Mouse (Mus musculus): ENCODE results near the gene Gm9970. TPM values are rescaled to one million over a fixed set of nuclear protein-coding genes. Genes with fewer than 3 reads are reported as not detected.
"Not testable (repeated sequence)": the region's sequence is repeated elsewhere in the genome, so short reads cannot be mapped to it uniquely, and the experiment has no call there.

Gm9970 gene
- polyA plus RNA-seq, 1 experiment from 2014 or later = not detected

- Histone ChIP-seq H3K4me2 (peak overlapping the region; percentile 81), H3K4me1 (peaks cover 16% of the 10 kb centered on the region), H3K9me3 (no peaks in the 10 kb centered on the region), H3K36me3 (no peaks in the 10 kb centered on the region), H3K27ac (peak overlapping the region; percentile 94), H3K9ac (peak overlapping the region; percentile 93), H3K27me3 (no peaks in the 10 kb centered on the region), H3K4me3 (peak overlapping the region; percentile 99)
- ATAC-seq (ENCODE audit: insufficient number of reproducible peaks, insufficient read depth, low FRiP score, low TSS enrichment, low read depth) = no peak
- whole genome bisulfite sequencing = 9% methylated on average over 11 of the region's 11 CpGs
Observed at GRCm38 (mm10) chr5:31221304-31221945, 19.6 kb downstream of the Gm9970 start.

GRCm38 (mm10) chr5:31220448-31221303 lies 20.4 kb downstream of the Gm9970 start, which contains the start of gene Ppm1g:
Gene Ppm1g, minus strand, starts transcription at chr5:31220687.
- Histone ChIP-seq H3K4me3 (peak within 1 kb of the TSS; percentile 99), H3K27me3 (no peaks in the 10 kb centered on the region), H3K9ac (peak within 1 kb of the TSS; percentile 93), H3K4me2 (peak within 1 kb of the TSS; percentile 81), H3K9me3 (no peaks in the 10 kb centered on the region), H3K36me3 (no peaks in the 10 kb centered on the region), H3K27ac (peak within 1 kb of the TSS; percentile 94), H3K4me1 (peaks cover 16% of the 10 kb centered on the region)
- under 1% methylated on average over 70 of the region's 70 CpGs for WGBS
- ATAC-seq (ENCODE audit: insufficient number of reproducible peaks, insufficient read depth, low FRiP score, low TSS enrichment, low read depth) = peak; percentile 92

GRCm38 (mm10) chr5:31219911-31220447 lies 21.1 kb downstream of the Gm9970 start:
- Histone ChIP-seq H3K27me3 (no peaks in the 10 kb centered on the region), H3K4me2 (peak overlapping the region; percentile 81), H3K4me3 (peak overlapping the region; percentile 99), H3K27ac (peak overlapping the region; percentile 94), H3K9me3 (no peaks in the 10 kb centered on the region), H3K36me3 (no peaks in the 10 kb centered on the region), H3K9ac (peak overlapping the region; percentile 93), H3K4me1 (peaks cover 16% of the 10 kb centered on the region)
- peak; percentile 34 for ATAC-seq (ENCODE audit: insufficient number of reproducible peaks, insufficient read depth, low FRiP score, low TSS enrichment, low read depth)
- WGBS = 1% methylated on average over 40 of the region's 40 CpGs

- Histone ChIP-seq H3K9me3 (no peaks in the 10 kb centered on the region), H3K4me2 (peak overlapping the region; percentile 81), H3K36me3 (no peaks in the 10 kb centered on the region), H3K4me1 (peaks cover 16% of the 10 kb centered on the region), H3K27me3 (no peaks in the 10 kb centered on the region), H3K27ac (peak overlapping the region; percentile 94), H3K4me3 (peak overlapping the region; percentile 99), H3K9ac (peak overlapping the region; percentile 93)
- no peak for ATAC-seq (ENCODE audit: insufficient number of reproducible peaks, insufficient read depth, low FRiP score, low TSS enrichment, low read depth)
- WGBS = under 1% methylated on average over 11 of the region's 11 CpGs
Observed at GRCm38 (mm10) chr5:31219474-31219873, 21.6 kb downstream of the Gm9970 start.

- Histone ChIP-seq H3K27me3 (no peaks in the 10 kb centered on the region), H3K36me3 (no peaks in the 10 kb centered on the region), H3K9ac (0 out of 2 replicates have a peak overlapping the region, but pooled peaks have one; percentile 21), H3K9me3 (no peaks in the 10 kb centered on the region), H3K27ac (no peak overlapping the region), H3K4me3 (peak overlapping the region; percentile 99), H3K4me2 (peak overlapping the region; percentile 81), H3K4me1 (peaks cover 16% of the 10 kb centered on the region)
- ATAC-seq (ENCODE audit: insufficient number of reproducible peaks, insufficient read depth, low FRiP score, low TSS enrichment, low read depth) = no peak
- WGBS = 0% methylated on average over 2 of the region's 2 CpGs
Observed at GRCm38 (mm10) chr5:31219070-31219469, 22.0 kb downstream of the Gm9970 start.

GRCm38 (mm10) chr5:31218294-31218693 lies 22.7 kb downstream of the Gm9970 start:
- H3K4me2 ChIP-seq = no peak overlapping the region
- 76% methylated on average over 7 of the region's 7 CpGs for WGBS
- ATAC-seq (ENCODE audit: insufficient number of reproducible peaks, insufficient read depth, low FRiP score, low TSS enrichment, low read depth) = no peak

GRCm38 (mm10) chr5:31216554-31216953 lies 24.5 kb downstream of the Gm9970 start:
- H3K36me3 ChIP-seq; H3K4me2 ChIP-seq; H3K27ac ChIP-seq; H3K27me3 ChIP-seq; H3K9ac ChIP-seq; ATAC-seq (ENCODE audit: insufficient number of reproducible peaks, insufficient read depth, low FRiP score, low TSS enrichment, low read depth); H3K9me3 ChIP-seq; H3K4me3 ChIP-seq: not testable (repeated sequence)
- WGBS = 90% methylated on average over 6 of the region's 6 CpGs
- peaks cover 11% of the 10 kb centered on the region for H3K4me1 ChIP-seq

More at GRCm38 (mm10) chr5:31218294-31218693, 22.7 kb downstream of the Gm9970 start:
- Histone ChIP-seq H3K9ac (no peak overlapping the region), H3K9me3 (no peaks in the 10 kb centered on the region), H3K36me3 (no peaks in the 10 kb centered on the region), H3K4me3 (no peak overlapping the region), H3K27me3 (no peaks in the 10 kb centered on the region), H3K4me1 (peaks cover 16% of the 10 kb centered on the region), H3K27ac (no peak overlapping the region)

GRCm38 (mm10) chr5:31204421-31204820 lies 36.6 kb downstream of the Gm9970 start:
- Histone ChIP-seq H3K4me1 (peaks cover 26% of the 10 kb centered on the region), H3K9ac (no peak overlapping the region), H3K4me2 (no peak overlapping the region), H3K27me3 (no peaks in the 10 kb centered on the region), H3K4me3 (no peak overlapping the region), H3K36me3 (peaks cover 70% of the 10 kb centered on the region), H3K27ac (no peak overlapping the region), H3K9me3 (peaks cover 6% of the 10 kb centered on the region)
- 93% methylated on average over 6 of the region's 6 CpGs for WGBS
- no peak for ATAC-seq (ENCODE audit: insufficient number of reproducible peaks, insufficient read depth, low FRiP score, low TSS enrichment, low read depth)

GRCm38 (mm10) chr5:31203866-31204265 lies 37.2 kb downstream of the Gm9970 start:
- Histone ChIP-seq H3K27ac (no peak overlapping the region), H3K9me3 (peaks cover 6% of the 10 kb centered on the region), H3K4me2 (no peak overlapping the region), H3K9ac (no peak overlapping the region), H3K4me3 (no peak overlapping the region), H3K4me1 (peaks cover 26% of the 10 kb centered on the region), H3K36me3 (peaks cover 75% of the 10 kb centered on the region), H3K27me3 (no peaks in the 10 kb centered on the region)
- 93% methylated on average over 2 of the region's 2 CpGs for WGBS
- no peak for ATAC-seq (ENCODE audit: insufficient number of reproducible peaks, insufficient read depth, low FRiP score, low TSS enrichment, low read depth)

GRCm38 (mm10) chr5:31202933-31203332 lies 38.1 kb downstream of the Gm9970 start:
- Histone ChIP-seq H3K4me1 (peaks cover 26% of the 10 kb centered on the region), H3K27ac (peak overlapping the region; percentile 88), H3K9me3 (peaks cover 6% of the 10 kb centered on the region), H3K4me2 (peak overlapping the region; percentile 75), H3K36me3 (peaks cover 79% of the 10 kb centered on the region), H3K4me3 (peak overlapping the region; percentile 83), H3K27me3 (no peaks in the 10 kb centered on the region), H3K9ac (peak overlapping the region; percentile 84)
- WGBS = 93% methylated on average over 7 of the region's 7 CpGs
- ATAC-seq (ENCODE audit: insufficient number of reproducible peaks, insufficient read depth, low FRiP score, low TSS enrichment, low read depth) = no peak

GRCm38 (mm10) chr5:31201742-31202590 lies 39.1 kb downstream of the Gm9970 start, which contains the start of gene Zfp513:
Gene Zfp513, minus strand, starts transcription at chr5:31202303.
- peak within 1 kb of the TSS; percentile 83 for H3K4me3 ChIP-seq
- under 1% methylated on average over 53 of the region's 53 CpGs for WGBS
- H3K4me1 ChIP-seq = peaks cover 26% of the 10 kb centered on the region
- H3K36me3 ChIP-seq = peaks cover 79% of the 10 kb centered on the region
- no peaks in the 10 kb centered on the region for H3K27me3 ChIP-seq
- H3K4me2 ChIP-seq = peak within 1 kb of the TSS; percentile 75
- H3K9me3 ChIP-seq = peaks cover 6% of the 10 kb centered on the region
- H3K27ac ChIP-seq = peak within 1 kb of the TSS; percentile 88
- ATAC-seq (ENCODE audit: insufficient number of reproducible peaks, insufficient read depth, low FRiP score, low TSS enrichment, low read depth) = peak; percentile 95
- H3K9ac ChIP-seq = peak within 1 kb of the TSS; percentile 84
